Mouse (Mus musculus): Measurements from ENCODE around the gene Ak5.

GRCm38 (mm10) chr3:152583033-152583432 lies 85.1 kb downstream of the Ak5 start:
- TF ChIP-seq EP300 (IDR thresholded peaks at IDR 0.05; ENCODE audit: low read depth) (no peak), CTCF (IDR thresholded peaks at IDR 0.05; ENCODE audit: low read depth) (no peak)

Measured in heart, postnatal 0 days (tissue).